ENCODE assay signal across 9 mouse cellular contexts in the genomic region with DNA sequence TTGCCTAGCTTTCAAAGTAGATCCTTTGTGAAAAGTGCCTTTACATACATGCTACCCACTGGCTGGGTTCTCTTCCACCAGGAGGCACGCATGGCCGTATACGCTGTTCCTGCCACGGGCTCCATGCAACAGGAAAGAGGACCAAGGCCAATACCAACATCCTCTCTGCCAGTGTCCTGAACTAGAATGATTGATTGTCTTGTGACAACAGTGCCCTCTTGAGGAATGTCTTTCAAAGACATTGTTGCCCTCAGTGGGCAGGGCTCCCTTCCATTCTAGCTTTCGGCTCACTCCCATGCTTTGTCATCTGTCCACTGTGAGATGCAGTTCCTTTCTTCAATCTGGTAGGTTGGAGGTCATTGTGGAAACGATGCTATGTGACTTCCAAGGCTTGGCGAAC. TPM values are rescaled to one million over a fixed set of nuclear protein-coding genes. Genes with fewer than 3 reads are reported as not detected.
DNase-seq lines count a peak whose midpoint lies in the region; ATAC-seq and TF ChIP-seq lines count a peak whose summit lies in the region.
"Had no signal": no experiment of that assay in that cellular context is flagged by ENCODE, and none has a peak within 500 bp of the region (broad histone marks: within the 10 kb centered on the region; RNA-seq: fewer than 3 reads in every experiment).

No protein-coding gene starts in this region.

- no peaks in the 10 kb centered on the region for H3K4me1 ChIP-seq in liver, adult 2 months (ENCODE audit: control insufficient read depth, insufficient read depth, low read length)
- H3K4me1 ChIP-seq in liver, embryonic 11.5 days (replicated peaks; ENCODE audit: control insufficient read depth, insufficient read depth, low read length), result no peaks in the 10 kb centered on the region
- H3K4me1 ChIP-seq in lung, postnatal 0 days (ENCODE audit: insufficient read depth, low read depth, low read length), result no peaks in the 10 kb centered on the region
- H3K4me1 ChIP-seq: stomach, embryonic 15.5 days had no signal

- TF ChIP-seq EP300 in lung, postnatal 0 days (IDR thresholded peaks at IDR 0.05), result no peak

- intact Hi-C loops in gastrocnemius, adult 2 months (cut with DNase I), result no loop called here

- TF ChIP-seq POLR2A in liver, adult 2 months (IDR thresholded peaks at IDR 0.05; ENCODE audit: extremely low read depth, insufficient read depth, low read length), result no peak

- no peak overlapping the region for H3K4me3 ChIP-seq in gastrocnemius, adult 2 months
- no peak overlapping the region for H3K4me3 ChIP-seq in liver, adult 2 months (ENCODE audit: insufficient read depth, low read depth, low read length)
- no peak overlapping the region for H3K4me3 ChIP-seq in liver, embryonic 11.5 days (ENCODE audit: low read depth, low read length)
- no peak overlapping the region for H3K4me3 ChIP-seq in lung, postnatal 0 days (ENCODE audit: low read depth, low read length)
- H3K4me3 ChIP-seq: stomach, embryonic 15.5 days had no signal

- no peaks in the 10 kb centered on the region for H3K36me3 ChIP-seq in liver, adult 2 months (ENCODE audit: control insufficient read depth, insufficient read depth, low read length)
- H3K36me3 ChIP-seq in liver, embryonic 11.5 days (ENCODE audit: control insufficient read depth, insufficient read depth, low read length), result no peaks in the 10 kb centered on the region
- no peaks in the 10 kb centered on the region for H3K36me3 ChIP-seq in lung, postnatal 0 days (ENCODE audit: insufficient read depth, low read length)
- H3K36me3 ChIP-seq: stomach, embryonic 15.5 days had no signal

- TF ChIP-seq CTCF in gastrocnemius, adult 2 months (IDR thresholded peaks at IDR 0.05), result peak; percentile 31
- TF ChIP-seq CTCF in liver, adult 2 months (IDR thresholded peaks at IDR 0.05; ENCODE audit: low read depth, low read length), result peak; percentile 62
- TF ChIP-seq CTCF in lung, postnatal 0 days (IDR thresholded peaks at IDR 0.05), result peak; percentile 69

- 27% methylated on average over 7 of the region's 7 CpGs for WGBS in liver, adult 2 months
- WGBS in liver, embryonic 11.5 days, result 53% methylated on average over 7 of the region's 7 CpGs
- 53% methylated on average over 7 of the region's 7 CpGs for WGBS in lung, postnatal 0 days

- ATAC-seq in liver, embryonic 11.5 days (replicated peaks; ENCODE audit: low FRiP score), result no peak
- no peak for ATAC-seq in lung, postnatal 0 days

- no peaks in the 10 kb centered on the region for H3K9me3 ChIP-seq in liver, embryonic 11.5 days (ENCODE audit: control insufficient read depth, low read length)
- H3K9me3 ChIP-seq in lung, postnatal 0 days (ENCODE audit: low read length), result no peaks in the 10 kb centered on the region
- H3K9me3 ChIP-seq: stomach, embryonic 15.5 days had no signal

- H3K4me2 ChIP-seq in liver, embryonic 11.5 days, result no peak overlapping the region
- H3K4me2 ChIP-seq in lung, postnatal 0 days (replicated peaks; ENCODE audit: low read depth, low read length), result no peak overlapping the region
- H3K4me2 ChIP-seq: stomach, embryonic 15.5 days had no signal

- H3K79me2 ChIP-seq in liver, adult 2 months (ENCODE audit: control insufficient read depth, insufficient read depth, low read length), result no peaks in the 10 kb centered on the region

- no peak overlapping the region for H3K27ac ChIP-seq in gastrocnemius, adult 2 months
- no peak overlapping the region for H3K27ac ChIP-seq in liver, adult 2 months (replicated peaks; ENCODE audit: insufficient read depth, low read depth, low read length)
- no peak overlapping the region for H3K27ac ChIP-seq in liver, embryonic 11.5 days (ENCODE audit: low read depth, low read length)
- H3K27ac ChIP-seq in lung, postnatal 0 days (ENCODE audit: low read length), result no peak overlapping the region
- H3K27ac ChIP-seq: stomach, embryonic 15.5 days had no signal

- DNase-seq in gastrocnemius, adult 2 months, result no peak
- no peak for DNase-seq in gastrocnemius, adult 18-20 months (ENCODE audit: low spot score)
- peak; percentile 64 for DNase-seq in liver, adult 2 months (ENCODE audit: extremely low read depth, low read depth, low spot score)
- no peak for DNase-seq in liver, embryonic 11.5 days (ENCODE audit: low spot score)
- DNase-seq in adipocyte (ENCODE audit: low spot score), result peak; percentile 79
- DNase-seq in lung, postnatal 0 days (ENCODE audit: low spot score), result peak; percentile 63
- DNase-seq in right cerebral cortex, postnatal 25 days, result no peak
- DNase-seq in natural killer cell, adult 2 months (ENCODE audit: low spot score in 2 of 2), result no peak

- H3K27me3 ChIP-seq in liver, adult 2 months (ENCODE audit: control insufficient read depth, insufficient read depth, low read length), result no peaks in the 10 kb centered on the region
- H3K27me3 ChIP-seq in liver, embryonic 11.5 days (replicated peaks; ENCODE audit: control insufficient read depth, insufficient read depth, low read length), result no peaks in the 10 kb centered on the region
- H3K27me3 ChIP-seq in lung, postnatal 0 days (replicated peaks; ENCODE audit: insufficient read depth, low read length), result no peaks in the 10 kb centered on the region
- H3K27me3 ChIP-seq: stomach, embryonic 15.5 days had no signal

- no peak overlapping the region for H3K9ac ChIP-seq in liver, adult 2 months (ENCODE audit: low read depth, low read length)
- H3K9ac ChIP-seq in liver, embryonic 11.5 days (ENCODE audit: low read depth, low read length), result no peak overlapping the region
- no peak overlapping the region for H3K9ac ChIP-seq in lung, postnatal 0 days (replicated peaks; ENCODE audit: low read depth)
- H3K9ac ChIP-seq: stomach, embryonic 15.5 days had no signal

RNA-seq across cellular contexts. Expression of gene Fam136a, which starts 16.2 kb away (rescaled TPM):
- total RNA-seq in gastrocnemius, adult 2 months (2021), result 10 to 100 TPM; 11.7 to 17.6 TPM
- total RNA-seq in gastrocnemius, adult 18-20 months (2021), result 10 to 100 TPM; 11.3 to 12.6 TPM
- 77.9 and 83.2 TPM in 2 replicates for total RNA-seq in liver, adult 2 months (2014; rRNA removed)
- polyA plus RNA-seq in liver, adult 2 months (2012; rRNA removed), result 40.1 and 41.8 TPM in 2 replicates
- polyA plus RNA-seq in liver, embryonic 11.5 days (2014; fragmentation: Nextera tagmentation; extraction: Ambion mirVana), result 188 and 198 TPM in 2 replicates
- polyA plus RNA-seq in lung, postnatal 0 days (2015; fragmentation: Nextera tagmentation; extraction: Ambion mirVana), result 44.7 and 45.3 TPM in 2 replicates

RNA-seq across cellular contexts. Expression of gene Snrpg, which starts 21.8 kb away (rescaled TPM):
- total RNA-seq in gastrocnemius, adult 2 months (2021), result 10 to 100 TPM; 23.3 to 37.8 TPM
- 10 to 100 TPM; 27.9 to 31.6 TPM for total RNA-seq in gastrocnemius, adult 18-20 months (2021)
- total RNA-seq in liver, adult 2 months (2014; rRNA removed), result 12.6 and 18.5 TPM in 2 replicates
- polyA plus RNA-seq in liver, adult 2 months (2012; rRNA removed), result 25.9 and 37.9 TPM in 2 replicates
- polyA plus RNA-seq in liver, embryonic 11.5 days (2014; fragmentation: Nextera tagmentation; extraction: Ambion mirVana), result 741 and 785 TPM in 2 replicates
- polyA plus RNA-seq in lung, postnatal 0 days (2015; fragmentation: Nextera tagmentation; extraction: Ambion mirVana), result 234 and 251 TPM in 2 replicates

RNA-seq across cellular contexts. Expression of gene Pcyox1, which starts 47.7 kb away (rescaled TPM):
- total RNA-seq in gastrocnemius, adult 2 months (2021), result 10 to 100 TPM; 49.7 to 50.8 TPM
- 10 to 100 TPM; 50.6 to 54.0 TPM for total RNA-seq in gastrocnemius, adult 18-20 months (2021)
- 96.5 and 102 TPM in 2 replicates for total RNA-seq in liver, adult 2 months (2014; rRNA removed)
- polyA plus RNA-seq in liver, adult 2 months (2012; rRNA removed), result 60.4 and 74.6 TPM in 2 replicates
- 57.7 and 66.8 TPM in 2 replicates for polyA plus RNA-seq in liver, embryonic 11.5 days (2014; fragmentation: Nextera tagmentation; extraction: Ambion mirVana)
- polyA plus RNA-seq in lung, postnatal 0 days (2015; fragmentation: Nextera tagmentation; extraction: Ambion mirVana), result 54.2 and 58.6 TPM in 2 replicates

RNA-seq across cellular contexts. Expression of gene Tia1, which starts 54.8 kb away (rescaled TPM):
- 10 to 100 TPM; 20.7 to 22.7 TPM for total RNA-seq in gastrocnemius, adult 2 months (2021)
- 10 to 100 TPM; 19.2 to 20.9 TPM for total RNA-seq in gastrocnemius, adult 18-20 months (2021)
- total RNA-seq in liver, adult 2 months (2014; rRNA removed), result 10.9 and 13.6 TPM in 2 replicates
- 2.7 and 4.0 TPM in 2 replicates for polyA plus RNA-seq in liver, adult 2 months (2012; rRNA removed)
- polyA plus RNA-seq in liver, embryonic 11.5 days (2014; fragmentation: Nextera tagmentation; extraction: Ambion mirVana), result 93.5 and 95.5 TPM in 2 replicates
- polyA plus RNA-seq in lung, postnatal 0 days (2015; fragmentation: Nextera tagmentation; extraction: Ambion mirVana), result 59.1 and 66.3 TPM in 2 replicates

Comparison
In these comparisons a context has a peak if more than half of its experiments do, and no peak if none do; other contexts are left out.
1. DNase-seq: peak in liver, adult 2 months (single experiment), adipocyte (single experiment) and lung, postnatal 0 days (single experiment); none in gastrocnemius, adult 2 months (single experiment), gastrocnemius, adult 18-20 months (single experiment), liver, embryonic 11.5 days (single experiment), right cerebral cortex, postnatal 25 days (single experiment) and natural killer cell, adult 2 months (0 of 2).
2. Peak in every context shown above with its lines, with median percentiles within 50 percentile points of each other: CTCF ChIP-seq.